Mouse (Mus musculus) macrophage (primary cell): ENCODE measurements around the gene Slc39a10. TPM values are rescaled to one million over a fixed set of nuclear protein-coding genes. Genes with fewer than 3 reads are reported as not detected.
"Not testable (repeated sequence)": the region's sequence is repeated elsewhere in the genome, so short reads cannot be mapped to it uniquely, and the experiment has no call there.

Source experiments
- H3K27ac ChIP-seq: fragments of 350-480 bp; formaldehyde crosslinking; 2 replicates; pipeline ENCODE4 v1.9.0; 2021
- H3K36me3 ChIP-seq: fragments of 350-480 bp; formaldehyde crosslinking; 2 replicates; pipeline ENCODE4 v1.9.0; 2021; ENCODE audit errors: inconsistent target
- H3K4me3 ChIP-seq: fragments of 350-480 bp; formaldehyde crosslinking; 2 replicates; pipeline ENCODE4 v1.9.0; 2021; ENCODE audit errors: inconsistent target
- H3K79me2 ChIP-seq: fragments of 350-480 bp; formaldehyde crosslinking; 2 replicates; pipeline ENCODE4 v1.9.0; 2021; ENCODE audit errors: inconsistent target
- WGBS: methylation state at CpG from one replicate; pipeline ENCODE4 v1.1.7; 2026; ENCODE audit warnings: inconsistent platforms; ENCODE audit not compliant: missing documents; 5-methylcytosine and 5-hydroxymethylcytosine counted together
- polyA plus RNA-seq: library from polyadenylated mRNA; stranded (reverse); fragments of 250-400 nt; gene quantifications from 3 replicates; pipeline ENCODE4 v1.2.4, GENCODE M21; 2018; ENCODE audit warnings: inconsistent platforms

Gene Slc39a10
- polyA plus RNA-seq, 1 experiment from 2014 or later = 20.8 TPM

GRCm38 (mm10) chr1:46770077-46770695 is 122.5 kb downstream of the Slc39a10 start:
- H3K4me3 ChIP-seq, H3K79me2 ChIP-seq, H3K27ac ChIP-seq, H3K36me3 ChIP-seq: not testable (repeated sequence)
- 98% methylated on average over 7 of the region's 7 CpGs for WGBS

GRCm38 (mm10) chr1:46769318-46769717 is 123.3 kb downstream of the Slc39a10 start:
- not testable (repeated sequence) for H3K36me3 ChIP-seq, H3K4me3 ChIP-seq, H3K79me2 ChIP-seq, H3K27ac ChIP-seq

GRCm38 (mm10) chr1:46764600-46764999 is 128.1 kb downstream of the Slc39a10 start:
- H3K4me3 ChIP-seq, H3K27ac ChIP-seq, H3K79me2 ChIP-seq, H3K36me3 ChIP-seq: not testable (repeated sequence)
- WGBS = no CpG with 5 or more reads among the region's 3 CpGs
